Mouse (Mus musculus): ENCODE results near the gene Zkscan16. TPM values are rescaled to one million over a fixed set of nuclear protein-coding genes. Genes with fewer than 3 reads are reported as not detected.
A peak's percentile ranks its signal among the peaks of the same experiment; 100 is the strongest.

Gene Zkscan16
- total and polyA plus RNA-seq, 3 experiments: not detected

DNA sequence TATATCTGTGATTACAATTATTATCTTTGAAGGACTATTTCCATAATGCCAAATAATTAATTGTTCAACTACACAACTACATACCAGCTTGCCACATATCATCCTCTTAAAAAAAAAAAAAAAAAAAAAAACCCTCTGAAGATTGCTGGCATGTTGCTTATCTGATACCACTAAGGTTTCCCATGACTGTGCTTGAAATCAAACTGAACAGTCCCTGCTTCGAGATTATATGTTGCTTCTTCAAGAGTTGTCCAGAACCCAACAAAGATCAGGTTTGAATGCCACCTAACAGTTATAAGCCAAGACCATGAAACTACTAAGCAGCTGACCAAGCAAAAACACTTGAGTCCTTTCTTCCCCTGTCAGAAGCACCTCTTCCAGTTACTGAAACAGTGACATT, 36.0 kb upstream of the Zkscan16 start:
- dilution Hi-C loops (cut with MboI; ENCODE audit: extremely low pct_ligation_motif_present, extremely low pct_unique_long_range_greater_than_20kb, low sequenced_read_pairs): no loop called here
- H3K27ac ChIP-seq (ENCODE audit: insufficient read depth, low read depth): no peak overlapping the region
- H3K9me3 ChIP-seq (replicated peaks; ENCODE audit: low read length): no peaks in the 10 kb centered on the region
- H3K4me2 ChIP-seq (ENCODE audit: insufficient read depth, low read depth, poor library complexity, severe bottlenecking): no peak overlapping the region
- in situ Hi-C loops (cut with MboI; ENCODE audit: low pct_ligation_motif_present, low pct_unique_long_range_greater_than_20kb, low sequenced_read_pairs): no loop called here
- peaks cover 68% of the 10 kb centered on the region for H3K79me2 ChIP-seq (replicated peaks; ENCODE audit: control insufficient read depth, extremely low read depth, insufficient read depth, poor library complexity, severe bottlenecking)
- H3K9ac ChIP-seq (ENCODE audit: insufficient read depth, low read depth): no peak overlapping the region
- TF ChIP-seq POLR2A (IDR thresholded peaks at IDR 0.05; ENCODE audit: low read depth, low read length): no peak
- peak; percentile 43; the same call in 1 of the 2 replicates for TF ChIP-seq ZNF384 (IDR thresholded peaks at IDR 0.05; ENCODE audit: low read depth, low read length)
- no peak overlapping the region for H3K4me3 ChIP-seq (replicated peaks in 1 of 3; ENCODE audit: low read depth in 2 of 3, low read length in 2 of 3, poor library complexity in 1 of 3)
- no peaks in the 10 kb centered on the region for H3K27me3 ChIP-seq (replicated peaks)
- H3K4me1 ChIP-seq (ENCODE audit: control insufficient read depth in 1 of 2, insufficient read depth in 2 of 2): peaks cover 2 to 36% of the 10 kb centered on the region in 2 experiments; a peak in 3 of 4 replicates
- DNase-seq (ENCODE audit: extremely low read depth): no peak
- peaks cover 0 to 10% of the 10 kb centered on the region in 2 experiments for H3K36me3 ChIP-seq (replicated peaks in 1 of 2; ENCODE audit: control insufficient read depth in 1 of 2, insufficient read depth in 1 of 2, low read length in 1 of 2)

DNA sequence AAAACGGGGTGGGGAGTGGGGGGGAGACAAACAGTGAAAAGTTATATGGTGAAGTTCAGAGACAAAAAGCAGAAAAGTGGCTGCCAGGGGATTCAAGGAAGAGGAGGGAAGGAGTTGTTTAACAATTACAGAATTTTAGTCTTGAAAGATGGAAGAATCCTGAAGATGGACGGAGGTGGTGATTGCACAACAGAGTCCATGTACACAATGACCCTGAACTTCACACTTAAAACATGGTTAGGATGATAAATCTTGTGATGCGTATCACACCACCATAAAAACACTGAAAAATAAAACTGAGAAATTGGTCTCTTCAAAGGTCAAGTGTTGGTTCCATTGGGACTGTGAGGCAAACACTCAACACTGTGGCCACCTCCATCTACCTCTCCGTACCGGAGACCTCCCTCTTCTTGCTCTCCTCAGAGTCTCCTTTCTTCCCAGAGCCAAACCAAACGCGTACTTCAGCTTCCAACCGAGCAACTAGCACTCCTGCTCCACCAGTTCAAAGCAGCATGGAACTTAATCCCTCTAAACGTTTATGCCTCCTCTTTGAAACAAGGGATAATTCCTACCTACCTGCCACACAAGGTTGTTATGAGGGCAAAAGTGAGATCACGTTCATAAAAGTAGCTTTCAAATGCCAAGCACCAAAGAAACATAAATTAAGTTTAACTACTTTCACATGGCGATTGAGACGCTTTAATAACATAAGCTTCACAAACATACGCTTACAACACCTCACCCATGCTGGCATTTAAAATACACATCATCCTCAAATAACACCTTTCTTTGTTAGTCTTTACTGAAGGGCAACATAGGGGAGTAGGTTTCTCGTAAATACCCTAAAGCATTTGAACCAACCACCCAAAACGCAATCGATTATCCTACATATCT, 33.0 kb upstream of the Zkscan16 start:
- no peak overlapping the region for H3K27ac ChIP-seq (ENCODE audit: insufficient read depth, low read depth)
- H3K27me3 ChIP-seq (replicated peaks): no peaks in the 10 kb centered on the region
- no peaks in the 10 kb centered on the region for H3K36me3 ChIP-seq (replicated peaks in 1 of 2; ENCODE audit: control insufficient read depth in 1 of 2, insufficient read depth in 1 of 2, low read length in 1 of 2)
- peak overlapping the region; percentile 84 to 98 (median 85) for H3K4me3 ChIP-seq (replicated peaks in 1 of 3; ENCODE audit: low read depth in 2 of 3, low read length in 2 of 3, poor library complexity in 1 of 3)
- in situ Hi-C loops (cut with MboI; ENCODE audit: low pct_ligation_motif_present, low pct_unique_long_range_greater_than_20kb, low sequenced_read_pairs) (no loop called here), dilution Hi-C loops (cut with MboI; ENCODE audit: extremely low pct_ligation_motif_present, extremely low pct_unique_long_range_greater_than_20kb, low sequenced_read_pairs) (no loop called here)
- no peak; the same call in 1 of the 2 replicates for TF ChIP-seq SIN3A (IDR thresholded peaks at IDR 0.05; ENCODE audit: low read length)
- 0 out of 2 replicates have a peak, but pooled peaks have one; percentile 26 for TF ChIP-seq MAX (IDR thresholded peaks at IDR 0.05; ENCODE audit: low read length)
- no peak for TF ChIP-seq ZKSCAN1 (IDR thresholded peaks at IDR 0.05; ENCODE audit: borderline replicate concordance, low read depth, low read length)
- TF ChIP-seq CHD1 (IDR thresholded peaks at IDR 0.05; ENCODE audit: low read depth, low read length): 0 out of 2 replicates have a peak, but pooled peaks have one; percentile 9
- no peak for TF ChIP-seq NELFE (IDR thresholded peaks at IDR 0.05; ENCODE audit: low read depth, low read length)
- no peak for TF ChIP-seq PAX5 (IDR thresholded peaks at IDR 0.05; ENCODE audit: low read length)
- no peak for TF ChIP-seq TCF12 (IDR thresholded peaks at IDR 0.05; ENCODE audit: low read depth, low read length)
- TF ChIP-seq ELF1 (IDR thresholded peaks at IDR 0.05; ENCODE audit: low read depth, low read length): no peak
- no peak for TF ChIP-seq RCOR1 (conservative IDR thresholded peaks at IDR 0.05; ENCODE audit: low read depth, low read length)
- no peak for TF ChIP-seq GABPA (IDR thresholded peaks at IDR 0.05; ENCODE audit: insufficient replicate concordance, low read depth, low read length)
- TF ChIP-seq MYC (IDR thresholded peaks at IDR 0.05; ENCODE audit: low read depth, low read length): no peak
- H3K9me3 ChIP-seq (replicated peaks; ENCODE audit: low read length): no peaks in the 10 kb centered on the region
- H3K9ac ChIP-seq (ENCODE audit: insufficient read depth, low read depth): peak overlapping the region; percentile 91
- DNase-seq (ENCODE audit: extremely low read depth): no peak
- H3K79me2 ChIP-seq (replicated peaks; ENCODE audit: control insufficient read depth, extremely low read depth, insufficient read depth, poor library complexity, severe bottlenecking): peaks cover 54% of the 10 kb centered on the region
- peaks cover 3 to 54% of the 10 kb centered on the region in 2 experiments; a peak in 3 of 4 replicates for H3K4me1 ChIP-seq (ENCODE audit: control insufficient read depth in 1 of 2, insufficient read depth in 2 of 2)
- H3K4me2 ChIP-seq (ENCODE audit: insufficient read depth, low read depth, poor library complexity, severe bottlenecking): peak overlapping the region; percentile 95
